ENCODE assay signal across 7 mouse cellular contexts in genomic region chr3:88408953-88409352, GRCm38 (mm10). TPM values are rescaled to one million over a fixed set of nuclear protein-coding genes. Genes with fewer than 3 reads are reported as not detected.
DNase-seq lines count a peak whose midpoint lies in the region; ATAC-seq and TF ChIP-seq lines count a peak whose summit lies in the region.

No protein-coding gene starts in this region.

- no peaks in the 10 kb centered on the region for H3K9me3 ChIP-seq in neural tube, embryonic 11.5 days (ENCODE audit: control insufficient read depth, low read length)
- H3K9me3 ChIP-seq in forebrain, embryonic 10.5 days, result no peaks in the 10 kb centered on the region; the same call in 1 of the 2 replicates
- no peaks in the 10 kb centered on the region for H3K9me3 ChIP-seq in limb, embryonic 14.5 days (ENCODE audit: control insufficient read depth, low read length)
- no peaks in the 10 kb centered on the region for H3K9me3 ChIP-seq in stomach, embryonic 16.5 days (replicated peaks; ENCODE audit: control insufficient read depth, low read length)

- no peaks in the 10 kb centered on the region for H3K27me3 ChIP-seq in neural tube, embryonic 11.5 days (ENCODE audit: control insufficient read depth, insufficient read depth, low read length)
- H3K27me3 ChIP-seq in forebrain, embryonic 10.5 days (ENCODE audit: poor library complexity, severe bottlenecking), result no peaks in the 10 kb centered on the region
- H3K27me3 ChIP-seq in limb, embryonic 14.5 days (ENCODE audit: control insufficient read depth, insufficient read depth, low read length), result no peaks in the 10 kb centered on the region
- no peaks in the 10 kb centered on the region for H3K27me3 ChIP-seq in stomach, embryonic 16.5 days (ENCODE audit: control insufficient read depth, insufficient read depth, low read length)

- H3K9ac ChIP-seq in neural tube, embryonic 11.5 days (ENCODE audit: low read length), result peak overlapping the region; percentile 84; the same call in 1 of the 2 replicates
- no peak overlapping the region for H3K9ac ChIP-seq in limb, embryonic 14.5 days (ENCODE audit: low read depth, low read length, severe bottlenecking)
- H3K9ac ChIP-seq in stomach, embryonic 16.5 days (ENCODE audit: low read length), result peak overlapping the region; percentile 89

- no peak for TF ChIP-seq POLR2A in limb, embryonic 14.5 days (IDR thresholded peaks at IDR 0.05; ENCODE audit: borderline replicate concordance, extremely low read depth, insufficient read depth, insufficient read length)

- H3K27ac ChIP-seq in neural tube, embryonic 11.5 days (ENCODE audit: low read depth, low read length), result no peak overlapping the region
- peak overlapping the region; percentile 99 for H3K27ac ChIP-seq in forebrain, embryonic 10.5 days
- H3K27ac ChIP-seq in limb, embryonic 14.5 days (replicated peaks; ENCODE audit: low read depth, low read length), result no peak overlapping the region
- H3K27ac ChIP-seq in stomach, embryonic 16.5 days (ENCODE audit: low read length), result no peak overlapping the region

- WGBS in neural tube, embryonic 11.5 days, result 73% methylated on average over 5 of the region's 5 CpGs
- 69% methylated on average over 5 of the region's 5 CpGs for WGBS in forebrain, embryonic 10.5 days
- WGBS in limb, embryonic 14.5 days, result 62% methylated on average over 5 of the region's 5 CpGs
- WGBS in stomach, embryonic 16.5 days, result 49% methylated on average over 5 of the region's 5 CpGs

- H3K36me3 ChIP-seq in neural tube, embryonic 11.5 days (ENCODE audit: control insufficient read depth, insufficient read depth, low read length), result no peaks in the 10 kb centered on the region; the same call in 1 of the 2 replicates
- peaks cover 37% of the 10 kb centered on the region for H3K36me3 ChIP-seq in forebrain, embryonic 10.5 days (replicated peaks)
- H3K36me3 ChIP-seq in limb, embryonic 14.5 days (ENCODE audit: control insufficient read depth, insufficient read depth, low read length), result peaks cover 25% of the 10 kb centered on the region
- H3K36me3 ChIP-seq in stomach, embryonic 16.5 days (ENCODE audit: control insufficient read depth, insufficient read depth, low read length), result no peaks in the 10 kb centered on the region

- H3K4me2 ChIP-seq in neural tube, embryonic 11.5 days (ENCODE audit: low read depth), result peak overlapping the region; percentile 70
- H3K4me2 ChIP-seq in limb, embryonic 14.5 days (replicated peaks; ENCODE audit: low read depth, low read length, severe bottlenecking), result peak overlapping the region; percentile 51
- H3K4me2 ChIP-seq in stomach, embryonic 16.5 days (ENCODE audit: low read depth, low read length), result peak overlapping the region; percentile 88

- DNase-seq in neural tube, embryonic 11.5 days (ENCODE audit: low spot score), result no peak
- no peak for DNase-seq in neural tube, embryonic 10.5 days (ENCODE audit: extremely low spot score, low spot score)
- DNase-seq in forebrain, embryonic 10.5 days (ENCODE audit: extremely low spot score, low spot score), result no peak
- no peak for DNase-seq in limb, embryonic 14.5 days (ENCODE audit: low spot score)
- no peak for DNase-seq in spleen, adult 18-20 months

- H3K4me3 ChIP-seq in neural tube, embryonic 11.5 days (ENCODE audit: low read depth, low read length), result peak overlapping the region; percentile 60
- H3K4me3 ChIP-seq in forebrain, embryonic 10.5 days, result peak overlapping the region; percentile 83
- peak overlapping the region; percentile 67 for H3K4me3 ChIP-seq in limb, embryonic 14.5 days (replicated peaks; ENCODE audit: low read length)
- H3K4me3 ChIP-seq in stomach, embryonic 16.5 days (replicated peaks; ENCODE audit: low read length), result peak overlapping the region; percentile 80

- peaks cover 3% of the 10 kb centered on the region; the same call in 1 of the 2 replicates for H3K4me1 ChIP-seq in neural tube, embryonic 11.5 days (ENCODE audit: control insufficient read depth, insufficient read depth, low read length)
- H3K4me1 ChIP-seq in forebrain, embryonic 10.5 days, result peaks cover 37% of the 10 kb centered on the region
- H3K4me1 ChIP-seq in limb, embryonic 14.5 days (ENCODE audit: control insufficient read depth, insufficient read depth, low read length), result peaks cover 10% of the 10 kb centered on the region; the same call in 1 of the 2 replicates
- H3K4me1 ChIP-seq in stomach, embryonic 16.5 days (ENCODE audit: control insufficient read depth, insufficient read depth, low read length), result peaks cover 30% of the 10 kb centered on the region

- no peak for ATAC-seq in neural tube, embryonic 11.5 days (ENCODE audit: insufficient read depth, low FRiP score, low TSS enrichment)
- ATAC-seq in limb, embryonic 14.5 days (ENCODE audit: low FRiP score, low read depth), result no peak
- no peak for ATAC-seq in stomach, embryonic 16.5 days (ENCODE audit: insufficient read depth, low FRiP score)
- ATAC-seq in monocyte, adult 5-6 weeks (replicated peaks; ENCODE audit: insufficient number of reproducible peaks, low FRiP score, low TSS enrichment, poor library complexity, severe bottlenecking), result no peak

RNA-seq across cellular contexts. Expression of gene Pmf1, which starts 1.2 kb away (rescaled TPM):
- polyA plus RNA-seq in neural tube, embryonic 11.5 days (2014; fragmentation: Nextera tagmentation; extraction: Ambion mirVana), result 118 and 124 TPM in 2 replicates
- 177 and 181 TPM in 2 replicates for polyA plus RNA-seq in forebrain, embryonic 10.5 days (2016; fragmentation: Nextera tagmentation; extraction: Ambion mirVana)
- polyA plus RNA-seq in limb, embryonic 14.5 days (2012; rRNA removed), result 99.9 and 108 TPM in 2 replicates
- polyA plus RNA-seq in limb, embryonic 14.5 days (2014; fragmentation: Nextera tagmentation; extraction: Ambion mirVana), result 109 and 114 TPM in 2 replicates
- 98.9 and 104 TPM in 2 replicates for polyA plus RNA-seq in stomach, embryonic 16.5 days (2015; fragmentation: Nextera tagmentation; extraction: Ambion mirVana)
- 14.2 to 29.8 TPM (median 14.4 TPM) in 3 replicates for total RNA-seq in monocyte, adult 5-6 weeks (2017)

RNA-seq across cellular contexts. Expression of gene Slc25a44, which starts 16.0 kb away (rescaled TPM):
- 24.8 and 27.0 TPM in 2 replicates for polyA plus RNA-seq in neural tube, embryonic 11.5 days (2014; fragmentation: Nextera tagmentation; extraction: Ambion mirVana)
- polyA plus RNA-seq in forebrain, embryonic 10.5 days (2016; fragmentation: Nextera tagmentation; extraction: Ambion mirVana), result 17.9 and 20.0 TPM in 2 replicates
- 21.2 and 24.0 TPM in 2 replicates for polyA plus RNA-seq in limb, embryonic 14.5 days (2012; rRNA removed)
- 18.0 and 19.1 TPM in 2 replicates for polyA plus RNA-seq in limb, embryonic 14.5 days (2014; fragmentation: Nextera tagmentation; extraction: Ambion mirVana)
- 18.0 and 20.0 TPM in 2 replicates for polyA plus RNA-seq in stomach, embryonic 16.5 days (2015; fragmentation: Nextera tagmentation; extraction: Ambion mirVana)
- 11.4 to 19.2 TPM (median 15.5 TPM) in 3 replicates for total RNA-seq in monocyte, adult 5-6 weeks (2017)

RNA-seq across cellular contexts. Expression of gene Bglap, which starts 24.7 kb away (rescaled TPM):
- polyA plus RNA-seq in neural tube, embryonic 11.5 days (2014; fragmentation: Nextera tagmentation; extraction: Ambion mirVana), result not detected in 2 replicates
- 0.84 TPM in 1 of 2 replicates, not detected in the other for polyA plus RNA-seq in forebrain, embryonic 10.5 days (2016; fragmentation: Nextera tagmentation; extraction: Ambion mirVana)
- polyA plus RNA-seq in limb, embryonic 14.5 days (2012; rRNA removed), result 0.94 and 1.00 TPM in 2 replicates
- polyA plus RNA-seq in limb, embryonic 14.5 days (2014; fragmentation: Nextera tagmentation; extraction: Ambion mirVana), result 1.7 and 3.1 TPM in 2 replicates
- not detected in 2 replicates for polyA plus RNA-seq in stomach, embryonic 16.5 days (2015; fragmentation: Nextera tagmentation; extraction: Ambion mirVana)
- not detected in 3 replicates for total RNA-seq in monocyte, adult 5-6 weeks (2017)

RNA-seq across cellular contexts. Expression of gene Bglap2, which starts 30.5 kb away (rescaled TPM):
- not detected in 2 replicates for polyA plus RNA-seq in neural tube, embryonic 11.5 days (2014; fragmentation: Nextera tagmentation; extraction: Ambion mirVana)
- not detected in 2 replicates for polyA plus RNA-seq in forebrain, embryonic 10.5 days (2016; fragmentation: Nextera tagmentation; extraction: Ambion mirVana)
- polyA plus RNA-seq in limb, embryonic 14.5 days (2012; rRNA removed), result 0.52 and 0.60 TPM in 2 replicates
- 0.77 and 1.9 TPM in 2 replicates for polyA plus RNA-seq in limb, embryonic 14.5 days (2014; fragmentation: Nextera tagmentation; extraction: Ambion mirVana)
- polyA plus RNA-seq in stomach, embryonic 16.5 days (2015; fragmentation: Nextera tagmentation; extraction: Ambion mirVana), result 4.4 and 12.2 TPM in 2 replicates
- not detected in 3 replicates for total RNA-seq in monocyte, adult 5-6 weeks (2017)

RNA-seq across cellular contexts. Expression of gene Bglap3, which starts 36.4 kb away (rescaled TPM):
- 0.31 TPM in 1 of 2 replicates, not detected in the other for polyA plus RNA-seq in neural tube, embryonic 11.5 days (2014; fragmentation: Nextera tagmentation; extraction: Ambion mirVana)
- 0.10 and 0.24 TPM in 2 replicates for polyA plus RNA-seq in forebrain, embryonic 10.5 days (2016; fragmentation: Nextera tagmentation; extraction: Ambion mirVana)
- 2.0 and 2.2 TPM in 2 replicates for polyA plus RNA-seq in limb, embryonic 14.5 days (2012; rRNA removed)
- polyA plus RNA-seq in limb, embryonic 14.5 days (2014; fragmentation: Nextera tagmentation; extraction: Ambion mirVana), result 1.7 and 2.5 TPM in 2 replicates
- 9.8 and 26.1 TPM in 2 replicates for polyA plus RNA-seq in stomach, embryonic 16.5 days (2015; fragmentation: Nextera tagmentation; extraction: Ambion mirVana)
- total RNA-seq in monocyte, adult 5-6 weeks (2017), result not detected in 3 replicates
